Mouse (Mus musculus): ENCODE measurements around the gene Ccdc71. TPM values are rescaled to one million over a fixed set of nuclear protein-coding genes. Genes with fewer than 3 reads are reported as not detected.

Gene Ccdc71
- total RNA-seq, 2 experiments from 2014 or later: 31.3 to 44.6 TPM

DNA sequence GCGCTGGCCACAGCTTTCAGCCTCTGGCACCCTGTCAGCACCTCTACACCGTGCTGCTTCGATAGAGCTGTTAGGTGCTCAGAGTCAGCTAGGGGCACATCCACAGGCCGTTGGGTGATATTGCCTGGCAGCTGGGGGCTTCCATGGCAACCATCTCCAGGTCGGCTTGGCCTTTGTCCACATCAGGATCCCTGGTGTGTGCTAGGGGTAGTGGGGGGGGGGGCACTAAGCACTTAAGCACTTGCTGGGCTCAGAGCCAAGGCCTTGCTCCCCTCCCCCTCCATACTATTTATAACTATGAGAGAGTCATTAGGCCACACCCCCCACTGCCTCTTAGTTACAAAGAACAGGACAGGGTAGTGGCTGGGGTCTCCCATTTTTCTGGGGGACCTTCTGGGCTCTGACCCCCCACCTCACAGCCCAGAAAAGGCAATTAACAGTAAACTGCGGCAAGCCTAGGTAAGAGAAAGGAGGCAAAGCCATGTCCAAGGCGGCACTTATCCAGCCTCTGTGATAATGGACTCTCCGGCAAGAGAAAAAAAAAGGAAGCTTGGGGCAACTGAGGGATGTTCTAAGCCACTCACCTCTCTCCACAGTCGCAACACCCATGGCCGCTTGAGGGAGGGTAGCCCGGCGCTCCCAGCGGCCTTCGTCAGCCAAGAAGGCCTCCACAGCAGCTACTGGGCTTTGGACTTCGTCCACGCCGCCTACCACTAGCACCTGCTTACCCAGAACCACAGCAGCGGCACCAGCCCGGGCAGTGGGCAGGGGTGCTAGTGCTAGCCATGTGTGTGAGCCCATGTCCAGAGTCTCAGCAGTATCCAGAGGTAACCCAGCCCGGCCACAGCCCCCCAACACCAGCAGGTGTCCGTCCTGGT, 9.8 kb upstream of the Ccdc71 start:
- H3K4me3 ChIP-seq: peak overlapping the region; percentile 71
- intact Hi-C loops (cut with DNase I): no loop called here
- peak in 1 of 2 experiments; percentile 68 for DNase-seq (ENCODE audit: extremely low spot score in 1 of 2, low spot score in 2 of 2)
- H3K27ac ChIP-seq: peak overlapping the region; percentile 67
- no peak for TF ChIP-seq CTCF (IDR thresholded peaks at IDR 0.05)

DNA sequence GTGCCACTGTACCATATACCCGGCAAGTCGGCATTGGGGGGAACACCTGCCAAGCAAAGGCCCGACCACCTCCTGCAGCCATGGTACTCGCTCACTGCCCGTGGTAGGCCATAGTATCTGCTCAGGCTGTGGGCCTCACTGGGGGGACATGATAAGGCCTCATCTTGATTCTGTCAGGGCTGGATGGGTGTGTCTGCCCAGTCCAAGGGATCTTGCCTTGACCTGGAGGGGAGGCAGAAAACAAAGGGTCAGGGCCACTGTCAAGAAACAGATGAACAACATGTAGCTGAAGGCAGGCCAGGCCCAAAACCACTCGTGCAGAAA, 9.2 kb upstream of the Ccdc71 start:
- DNase-seq (ENCODE audit: extremely low spot score in 1 of 2, low spot score in 2 of 2): no peak
- H3K4me3 ChIP-seq: peak overlapping the region; percentile 71
- H3K27ac ChIP-seq: peak overlapping the region; percentile 67
- no peak for TF ChIP-seq CTCF (IDR thresholded peaks at IDR 0.05)
- intact Hi-C loops (cut with DNase I): no loop called here

DNA sequence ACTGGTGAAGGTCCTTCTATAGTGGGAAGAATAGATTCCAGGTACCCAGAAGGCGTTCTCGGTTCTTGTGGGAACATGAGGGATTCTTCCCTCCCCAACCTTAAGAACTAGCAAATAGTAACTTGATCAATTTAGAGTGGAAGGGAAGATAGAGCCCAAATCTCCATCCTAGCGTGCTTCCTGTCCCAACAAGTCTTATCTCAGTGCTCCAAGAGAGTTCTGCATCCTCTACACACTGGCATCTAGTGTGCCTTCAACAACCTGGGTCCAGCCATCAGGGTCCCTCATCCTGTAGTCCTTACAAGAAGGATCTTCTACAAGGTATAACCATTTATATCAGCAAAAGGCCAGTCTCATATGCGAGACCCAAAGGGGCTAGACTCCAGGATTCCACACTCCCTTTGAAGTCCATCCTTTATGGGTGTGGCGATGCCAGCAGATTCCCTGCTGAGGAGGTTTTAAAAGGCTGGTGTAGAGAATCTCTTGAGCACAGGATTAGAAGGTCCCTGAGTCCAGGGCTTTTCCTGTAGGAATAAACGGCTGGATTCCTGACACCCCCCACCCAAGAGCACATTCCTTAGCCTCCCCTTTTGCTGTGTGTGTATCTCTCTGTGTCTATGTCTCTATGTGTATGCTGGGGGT, 8.7 kb upstream of the Ccdc71 start:
- H3K4me3 ChIP-seq: peak overlapping the region; percentile 71
- DNase-seq (ENCODE audit: extremely low spot score in 1 of 2, low spot score in 2 of 2): no peak
- intact Hi-C loops (cut with DNase I): loop anchor here (2.0 kb wide), 1 partner anchor 51 kb away; no protein-coding TSS in a partner anchor
- no peak for TF ChIP-seq CTCF (IDR thresholded peaks at IDR 0.05)
- peak overlapping the region; percentile 84 for H3K27ac ChIP-seq

DNA sequence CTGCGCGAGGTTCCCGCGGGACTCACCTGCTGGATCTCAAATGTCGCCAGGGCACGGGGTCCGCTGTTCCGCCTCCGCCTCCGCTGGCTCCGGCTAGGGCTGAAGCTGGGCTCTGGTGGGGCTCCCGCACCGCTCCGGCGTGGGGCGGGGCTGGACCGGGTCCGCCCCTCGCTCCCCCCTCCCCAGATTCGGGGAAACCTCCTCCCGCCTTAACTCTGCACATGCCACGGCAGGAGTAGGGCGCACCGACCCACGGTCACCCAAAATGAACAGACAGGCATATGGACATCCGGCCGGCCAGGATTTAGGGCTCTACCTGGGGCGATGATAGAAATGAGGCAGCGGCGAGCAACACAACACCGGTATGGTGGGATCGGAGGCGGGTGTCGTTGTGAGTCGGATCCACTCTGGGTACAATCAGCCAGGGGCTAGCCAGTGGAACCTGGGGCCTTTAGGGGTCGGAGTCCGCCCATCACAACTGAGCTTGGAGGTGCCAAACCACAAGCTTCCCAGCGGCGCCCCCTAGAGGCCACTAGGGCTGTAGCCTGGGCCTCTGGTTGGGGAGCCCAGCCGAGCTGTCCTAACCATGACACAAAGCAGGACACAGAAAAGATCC, 7.9 kb upstream of the Ccdc71 start:
- Histone ChIP-seq H3K4me3 (peak overlapping the region; percentile 71), H3K27ac (peak overlapping the region; percentile 84)
- TF ChIP-seq CTCF (IDR thresholded peaks at IDR 0.05): peak; percentile 98
- DNase-seq (ENCODE audit: extremely low spot score in 1 of 2, low spot score in 2 of 2): peak; percentile 87 to 93
- intact Hi-C loops (cut with DNase I): loop anchor here (2.0 kb wide), 1 partner anchor 52 kb away; no protein-coding TSS in a partner anchor

DNA sequence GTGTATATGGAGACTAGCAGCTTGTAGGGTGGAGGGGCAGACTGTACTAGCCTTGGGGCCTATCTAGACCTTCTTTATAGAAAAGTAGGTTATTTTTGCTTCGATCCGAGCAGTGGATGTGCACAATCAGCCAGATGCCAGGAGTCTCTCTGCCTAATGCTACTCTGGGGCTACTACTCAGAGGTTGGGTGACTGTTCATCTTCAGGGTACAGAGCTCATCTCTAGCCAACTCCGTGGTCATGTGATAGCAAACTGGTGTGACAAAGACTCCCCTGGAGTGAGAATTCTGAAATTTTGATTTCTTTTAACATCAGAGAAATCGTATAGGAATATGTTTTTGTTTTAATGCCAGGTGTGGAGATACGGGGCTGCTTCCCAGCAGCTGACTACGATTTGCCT, 7.4 kb upstream of the Ccdc71 start:
- intact Hi-C loops (cut with DNase I): loop anchor here (2.0 kb wide), 1 partner anchor 52 kb away; no protein-coding TSS in a partner anchor
- Histone ChIP-seq H3K4me3 (peak overlapping the region; percentile 71), H3K27ac (peak overlapping the region; percentile 29; the same call in 1 of the 2 replicates)
- TF ChIP-seq CTCF (IDR thresholded peaks at IDR 0.05): no peak
- no peak for DNase-seq (ENCODE audit: extremely low spot score in 1 of 2, low spot score in 2 of 2)

DNA sequence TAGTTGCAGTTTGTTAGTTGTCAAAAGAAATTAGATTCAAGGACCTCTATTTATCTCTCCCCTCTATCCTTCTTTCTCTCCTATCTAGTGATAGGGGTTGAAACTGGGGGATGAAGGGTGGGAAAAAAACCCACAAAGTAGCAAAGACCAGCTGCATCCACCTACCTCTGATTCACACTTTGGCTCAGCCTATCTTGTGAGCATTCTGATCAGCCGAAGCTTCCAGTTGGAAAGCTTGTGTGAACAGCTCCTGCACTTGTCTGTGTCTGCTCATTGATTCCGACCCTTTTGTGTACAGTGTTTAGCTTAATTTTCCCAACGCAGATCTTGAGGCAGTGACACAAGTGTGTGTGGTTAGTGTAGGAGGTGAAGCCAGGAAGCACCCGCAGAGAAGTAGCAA, 6.9 kb upstream of the Ccdc71 start:
- no peak for TF ChIP-seq CTCF (IDR thresholded peaks at IDR 0.05)
- H3K4me3 ChIP-seq: no peak overlapping the region
- DNase-seq (ENCODE audit: extremely low spot score in 1 of 2, low spot score in 2 of 2): no peak
- peak overlapping the region; percentile 29; the same call in 1 of the 2 replicates for H3K27ac ChIP-seq
- intact Hi-C loops (cut with DNase I): loop anchor here (2.0 kb wide), 1 partner anchor 53 kb away; no protein-coding TSS in a partner anchor

DNA sequence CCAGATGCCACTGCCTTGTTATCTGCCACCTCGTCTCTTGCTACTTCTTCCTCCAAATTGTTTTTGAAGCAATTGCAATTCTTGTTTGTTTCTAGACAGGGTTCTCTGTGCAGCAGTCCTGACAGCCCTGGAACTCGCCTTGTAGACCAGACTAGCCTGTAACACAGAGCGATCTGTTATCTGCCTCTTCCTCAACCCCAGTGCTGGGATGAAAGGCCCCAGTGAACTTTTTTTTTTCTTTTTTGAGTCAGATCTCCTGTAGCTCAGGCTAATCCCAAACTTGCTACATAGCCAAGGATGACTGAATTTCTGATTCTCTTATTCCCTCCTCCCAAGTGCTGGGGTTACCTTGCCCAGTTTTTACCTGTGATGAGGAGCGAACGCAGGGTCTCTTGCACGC, 5.9 kb upstream of the Ccdc71 start:
- intact Hi-C loops (cut with DNase I): no loop called here
- Histone ChIP-seq H3K27ac (no peak overlapping the region; the same call in 1 of the 2 replicates), H3K4me3 (no peak overlapping the region)
- TF ChIP-seq CTCF (IDR thresholded peaks at IDR 0.05): no peak
- no peak for DNase-seq (ENCODE audit: extremely low spot score in 1 of 2, low spot score in 2 of 2)

DNA sequence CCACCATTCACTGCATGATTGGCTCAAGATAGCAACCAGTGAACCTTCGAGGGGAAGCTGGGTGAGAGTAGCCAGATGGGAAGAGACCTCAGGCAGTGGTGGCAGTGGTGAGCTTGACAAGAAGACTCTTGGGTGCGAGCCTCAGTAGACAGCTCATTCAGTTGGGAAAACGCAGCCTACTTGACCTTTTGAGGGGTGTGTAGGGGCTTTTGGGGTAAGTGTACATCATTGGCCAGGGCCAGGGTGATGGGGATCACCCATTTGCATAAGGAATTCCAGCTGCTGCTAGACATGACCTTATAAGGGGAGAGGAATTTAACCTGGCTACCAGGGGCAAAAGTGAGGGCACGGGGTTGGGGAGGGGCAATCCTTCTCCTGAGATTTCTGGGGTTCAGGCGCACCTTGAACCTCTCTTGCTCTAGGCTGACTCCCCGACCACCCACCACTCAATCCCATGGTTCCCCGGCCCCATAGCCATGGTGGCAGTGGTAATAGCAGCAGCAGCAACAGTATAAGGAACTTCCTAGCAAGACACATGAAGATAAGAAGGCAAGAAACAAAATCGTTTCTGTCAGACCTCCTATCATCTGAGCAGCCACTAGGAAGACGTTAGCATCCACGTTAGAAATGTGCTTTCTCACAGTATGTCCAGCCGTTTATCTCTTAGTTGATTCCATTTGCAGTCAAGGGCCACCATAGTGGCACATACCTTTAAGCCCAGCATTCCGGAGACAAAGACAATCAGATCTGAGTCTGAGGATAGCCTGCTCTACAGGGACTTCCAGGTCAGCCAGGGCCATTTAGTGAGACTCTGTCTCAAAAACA, 4.4 kb upstream of the Ccdc71 start:
- Histone ChIP-seq H3K4me3 (no peak overlapping the region), H3K27ac (no peak overlapping the region)
- intact Hi-C loops (cut with DNase I): no loop called here
- no peak for DNase-seq (ENCODE audit: extremely low spot score in 1 of 2, low spot score in 2 of 2)
- TF ChIP-seq CTCF (IDR thresholded peaks at IDR 0.05): no peak

DNA sequence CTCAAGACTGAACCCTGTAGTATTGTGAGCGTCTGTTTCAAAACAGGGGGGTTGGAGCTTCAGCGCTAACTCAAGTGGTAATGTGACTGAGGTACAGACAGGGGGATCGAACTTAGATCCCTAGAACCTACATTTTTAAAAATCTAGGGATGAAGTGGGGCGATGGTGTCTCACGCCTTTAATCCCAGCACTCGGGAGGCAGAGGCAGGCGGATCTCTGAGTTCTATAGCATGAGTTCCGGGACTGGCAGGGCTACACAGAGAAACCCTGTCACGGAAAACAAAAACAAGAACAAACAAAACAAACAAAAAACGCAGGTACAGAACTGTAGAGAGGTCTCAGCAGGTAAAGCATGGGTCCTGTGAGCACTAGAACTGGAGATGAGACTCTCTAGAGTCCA, 3.4 kb upstream of the Ccdc71 start:
- intact Hi-C loops (cut with DNase I): no loop called here
- TF ChIP-seq CTCF (IDR thresholded peaks at IDR 0.05): no peak
- no peak for DNase-seq (ENCODE audit: extremely low spot score in 1 of 2, low spot score in 2 of 2)
- Histone ChIP-seq H3K4me3 (no peak overlapping the region), H3K27ac (no peak overlapping the region)

DNA sequence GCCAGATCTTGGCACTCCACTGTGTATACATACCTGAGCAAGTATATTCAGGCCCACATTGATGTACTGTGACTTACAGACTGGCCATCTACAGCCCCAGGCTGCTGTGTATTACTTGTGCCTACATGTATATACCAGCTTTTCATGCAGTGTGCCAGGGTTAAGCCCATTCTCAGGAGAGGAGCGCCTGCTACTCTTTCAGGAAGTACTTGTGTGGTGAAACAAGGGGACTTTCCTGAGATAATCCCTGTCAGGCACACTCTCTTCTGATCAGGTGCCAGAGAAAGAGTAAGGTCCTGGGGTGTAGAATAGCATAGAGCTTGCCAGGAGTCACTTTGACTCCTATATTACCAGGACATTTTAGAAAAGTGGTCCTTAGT, 398 bp upstream of the Ccdc71 start:
- intact Hi-C loops (cut with DNase I): no loop called here

DNA sequence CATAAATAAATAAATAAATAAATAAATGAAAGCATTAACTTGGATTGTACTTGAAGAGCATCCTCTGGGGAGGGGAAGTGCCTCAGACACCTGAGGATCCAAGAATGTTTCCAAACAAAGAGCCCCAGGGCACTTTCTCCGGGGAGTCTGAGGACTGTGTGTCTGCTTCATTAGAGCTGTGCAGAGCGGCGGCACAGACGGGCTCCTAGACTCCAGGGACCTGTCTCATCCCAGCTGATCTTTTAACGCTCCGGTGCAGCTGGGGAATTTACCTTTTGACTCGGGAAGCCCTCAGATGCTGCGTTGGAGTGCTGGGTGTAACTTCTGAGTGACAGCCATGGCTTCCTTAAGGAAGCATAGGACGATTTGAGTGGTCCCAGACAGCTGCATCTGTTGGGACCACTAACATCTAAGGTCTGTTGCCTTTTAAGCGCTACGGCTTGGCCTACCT, 879 bp downstream of the Ccdc71 start, which contains the start of gene Klhdc8b:
Gene Klhdc8b (minus strand): TSS at position 401 of the 451 bp plus-strand sequence.
- H3K4me3 ChIP-seq: peak within 1 kb of the TSS; percentile 75
- intact Hi-C loops (cut with DNase I): no loop called here
- TF ChIP-seq CTCF (IDR thresholded peaks at IDR 0.05): no peak
- peak within 1 kb of the TSS; percentile 94 for H3K27ac ChIP-seq
- no peak for DNase-seq (ENCODE audit: extremely low spot score in 1 of 2, low spot score in 2 of 2)

More for the DNA sequence above, 398 bp upstream of the Ccdc71 start:
- peak overlapping the region; percentile 75 for H3K4me3 ChIP-seq
- DNase-seq (ENCODE audit: extremely low spot score in 1 of 2, low spot score in 2 of 2): no peak
- no peak for TF ChIP-seq CTCF (IDR thresholded peaks at IDR 0.05)
- H3K27ac ChIP-seq: peak overlapping the region; percentile 94
